In the genomic region with DNA sequence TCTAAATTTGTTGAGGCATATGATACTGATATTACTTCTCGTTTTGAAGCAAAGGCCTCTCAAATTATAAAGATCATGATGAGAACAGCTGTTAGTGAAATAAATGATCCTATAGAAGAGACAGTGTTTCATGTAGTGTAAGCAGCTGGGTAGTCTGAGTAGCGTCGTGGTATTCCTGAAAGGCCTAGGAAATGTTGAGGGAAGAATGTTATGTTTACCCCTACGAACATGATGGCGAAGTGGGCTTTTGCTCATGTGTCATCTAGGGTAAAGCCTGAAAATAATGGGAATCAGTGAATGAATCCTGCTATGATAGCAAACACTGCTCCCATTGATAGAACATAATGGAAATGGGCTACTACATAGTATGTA, we compare ENCODE assay signal across 10 mouse cellular contexts. TPM values are rescaled to one million over a fixed set of nuclear protein-coding genes. Genes with fewer than 3 reads are reported as not detected.
A peak's percentile ranks its signal among the peaks of the same experiment; 100 is the strongest.
DNase-seq lines count a peak whose midpoint lies in the region; ATAC-seq and TF ChIP-seq lines count a peak whose summit lies in the region.
"Not testable (repeated sequence)": the region's sequence is repeated elsewhere in the genome, so short reads cannot be mapped to it uniquely, and the experiment has no call there.
"Had no signal": no experiment of that assay in that cellular context is flagged by ENCODE, and none has a peak within 500 bp of the region (broad histone marks: within the 10 kb centered on the region; RNA-seq: fewer than 3 reads in every experiment).

No protein-coding gene starts in this region.

- TF ChIP-seq CTCF in G1E (IDR thresholded peaks at IDR 0.05; ENCODE audit: low read depth, low read length), result not testable (repeated sequence)

- H3K4me1 ChIP-seq in G1E (ENCODE audit: insufficient read depth, low read depth, low read length); forebrain, embryonic 15.5 days; hindbrain, embryonic 11.5 days (replicated peaks; ENCODE audit: control insufficient read depth, insufficient read depth, low read length); kidney, embryonic 16.5 days (ENCODE audit: insufficient read depth, low read length); liver, embryonic 16.5 days (ENCODE audit: control insufficient read depth, low read depth, low read length); midbrain, embryonic 14.5 days (ENCODE audit: control insufficient read depth, insufficient read depth, low read length): not testable (repeated sequence)

- not testable (repeated sequence) for H3K27ac ChIP-seq in forebrain, embryonic 15.5 days (replicated peaks); hindbrain, embryonic 11.5 days (ENCODE audit: low read depth, low read length); kidney, embryonic 16.5 days (ENCODE audit: low read length); liver, embryonic 16.5 days (ENCODE audit: low read length); midbrain, embryonic 14.5 days (replicated peaks; ENCODE audit: low read depth, low read length)

- not testable (repeated sequence) for H3K4me2 ChIP-seq in forebrain, embryonic 15.5 days (replicated peaks); hindbrain, embryonic 11.5 days (replicated peaks; ENCODE audit: low read depth, low read length); kidney, embryonic 16.5 days (replicated peaks; ENCODE audit: low read depth, low read length); liver, embryonic 16.5 days (ENCODE audit: low read depth, low read length); midbrain, embryonic 14.5 days (ENCODE audit: low read length)

- H3K4me3 ChIP-seq in G1E (ENCODE audit: low read depth, low read length); forebrain, embryonic 15.5 days; hindbrain, embryonic 11.5 days (ENCODE audit: low read depth, low read length); kidney, embryonic 16.5 days (ENCODE audit: low read length); liver, embryonic 16.5 days (ENCODE audit: low read depth, low read length); midbrain, embryonic 14.5 days (replicated peaks; ENCODE audit: low read depth, low read length): not testable (repeated sequence)

- not testable (repeated sequence) for H3K36me3 ChIP-seq in G1E (replicated peaks); forebrain, embryonic 15.5 days; hindbrain, embryonic 11.5 days (ENCODE audit: control insufficient read depth, insufficient read depth, low read length); kidney, embryonic 16.5 days (ENCODE audit: insufficient read depth, low read length); liver, embryonic 16.5 days (ENCODE audit: control insufficient read depth, insufficient read depth); midbrain, embryonic 14.5 days (ENCODE audit: control insufficient read depth, insufficient read depth, low read length); splenic B cell, adult 2 months (ENCODE audit: control insufficient read depth, insufficient read depth, low read length, poor library complexity, severe bottlenecking)

- H3K9me3 ChIP-seq in G1E (replicated peaks); forebrain, embryonic 15.5 days; hindbrain, embryonic 11.5 days (ENCODE audit: control insufficient read depth, low read length); kidney, embryonic 16.5 days (ENCODE audit: low read length); liver, embryonic 16.5 days (replicated peaks; ENCODE audit: control insufficient read depth, low read length); midbrain, embryonic 14.5 days (ENCODE audit: control insufficient read depth, low read length): not testable (repeated sequence)

- not testable (repeated sequence) for H3K9ac ChIP-seq in forebrain, embryonic 15.5 days (replicated peaks); hindbrain, embryonic 11.5 days (ENCODE audit: low read depth, low read length); kidney, embryonic 16.5 days (replicated peaks; ENCODE audit: low read length); liver, embryonic 16.5 days (ENCODE audit: low read depth, low read length); midbrain, embryonic 14.5 days (replicated peaks; ENCODE audit: low read length)

- DNase-seq in G1E (ENCODE audit: low spot score); hindbrain, embryonic 11.5 days (ENCODE audit: low spot score); midbrain, embryonic 14.5 days: not testable (repeated sequence)
- DNase-seq in cerebellum, postnatal 25 days, result peak; percentile 6 to 35
- peak; percentile 31 for DNase-seq in splenic B cell, adult 2 months (ENCODE audit: low read depth, low spot score)

- peak; percentile 1 for ATAC-seq in G1E (ENCODE audit: extremely low read depth, insufficient number of reproducible peaks, low FRiP score, poor library complexity, severe bottlenecking)
- peak; percentile 53 for ATAC-seq in forebrain, embryonic 15.5 days (replicated peaks)
- ATAC-seq in hindbrain, embryonic 11.5 days (ENCODE audit: low FRiP score), result peak; percentile 61
- peak; percentile 55 for ATAC-seq in kidney, embryonic 16.5 days (ENCODE audit: low FRiP score, low TSS enrichment)
- ATAC-seq in liver, embryonic 16.5 days (ENCODE audit: low read depth), result peak; percentile 27
- ATAC-seq in midbrain, embryonic 14.5 days (ENCODE audit: low FRiP score, low TSS enrichment), result peak; percentile 55

- 93% methylated on average over 5 of the region's 5 CpGs for WGBS in forebrain, embryonic 15.5 days
- WGBS in hindbrain, embryonic 11.5 days, result 90% methylated on average over 5 of the region's 5 CpGs
- WGBS in kidney, embryonic 16.5 days, result 86% methylated on average over 5 of the region's 5 CpGs
- WGBS in liver, embryonic 16.5 days (ENCODE audit: insufficient replicate concordance), result 62% methylated on average over 5 of the region's 5 CpGs
- 92% methylated on average over 5 of the region's 5 CpGs for WGBS in midbrain, embryonic 14.5 days

- H3K27me3 ChIP-seq in G1E (ENCODE audit: insufficient read depth, low read length); forebrain, embryonic 15.5 days; hindbrain, embryonic 11.5 days (ENCODE audit: control insufficient read depth, insufficient read depth, low read length); kidney, embryonic 16.5 days (ENCODE audit: insufficient read depth, low read length); liver, embryonic 16.5 days (ENCODE audit: control insufficient read depth, insufficient read depth, low read depth, low read length); midbrain, embryonic 14.5 days (ENCODE audit: control insufficient read depth, insufficient read depth, low read length); splenic B cell, adult 2 months (ENCODE audit: control insufficient read depth, insufficient read depth, low read length, poor library complexity, severe bottlenecking): not testable (repeated sequence)

RNA-seq across cellular contexts. Expression of a gene that starts 33.8 kb away (rescaled TPM):
- total RNA-seq in G1E (2014; fragmentation: Nextera tagmentation) (not detected in 2 replicates), G1E (2017) (0.11 and 0.12 TPM in 2 replicates)
- polyA plus RNA-seq in G1E (2012), result not detected in 2 replicates
- 70.0 and 78.2 TPM in 2 replicates for polyA plus RNA-seq in forebrain, embryonic 15.5 days (2015; fragmentation: Nextera tagmentation; extraction: Ambion mirVana)
- 22.7 and 25.5 TPM in 2 replicates for polyA plus RNA-seq in hindbrain, embryonic 11.5 days (2014; fragmentation: Nextera tagmentation; extraction: Ambion mirVana)
- not detected in 2 replicates for polyA plus RNA-seq in kidney, embryonic 16.5 days (2015; fragmentation: Nextera tagmentation; extraction: Ambion mirVana)
- not detected in 2 replicates for polyA plus RNA-seq in liver, embryonic 16.5 days (2015; fragmentation: Nextera tagmentation; extraction: Ambion mirVana)
- 58.7 and 62.4 TPM in 2 replicates for polyA plus RNA-seq in midbrain, embryonic 14.5 days (2014; fragmentation: Nextera tagmentation; extraction: Ambion mirVana)
- total RNA-seq: adrenal gland, postnatal 14 days had no signal
- polyA plus RNA-seq: urinary bladder, adult 2 months had no signal

Comparison
In these comparisons a context has a peak if more than half of its experiments do, and no peak if none do; other contexts are left out.
1. ATAC-seq: peak in every context shown above with its lines; median percentile 61 in hindbrain, embryonic 11.5 days; 55 in kidney, embryonic 16.5 days; 55 in midbrain, embryonic 14.5 days; 53 in forebrain, embryonic 15.5 days; 27 in liver, embryonic 16.5 days; 1 in G1E.
2. RNA of a gene that starts 33.8 kb away (polyA plus RNA-seq): 70.0 to 78.2 TPM in forebrain, embryonic 15.5 days, 58.7 to 62.4 TPM in midbrain, embryonic 14.5 days and 22.7 to 25.5 TPM in hindbrain, embryonic 11.5 days; not detected in G1E, not detected in kidney, embryonic 16.5 days and not detected in liver, embryonic 16.5 days; every median in the first group is over 10 times any median in the second.